27 mouse cellular contexts compared by ENCODE assay signal in the genomic region with DNA sequence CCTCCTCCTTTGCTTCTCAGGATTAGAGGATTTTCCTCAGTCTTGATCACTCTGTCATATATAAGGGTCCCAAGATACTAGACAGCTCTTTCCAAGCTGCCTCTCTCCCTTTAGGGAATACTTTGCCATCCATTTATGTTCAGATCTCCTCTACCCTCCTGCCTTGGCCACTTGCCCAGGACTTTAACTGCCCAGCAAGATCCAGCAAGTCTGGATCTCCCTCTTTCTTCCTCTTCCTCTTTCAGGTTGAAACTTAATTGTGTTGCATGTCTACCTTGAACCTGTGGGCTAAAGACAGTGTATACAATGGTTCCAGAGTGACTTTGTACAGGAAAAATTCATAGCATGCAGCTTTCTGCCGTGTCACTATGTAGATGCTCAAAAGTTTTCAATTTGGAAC. TPM values are rescaled to one million over a fixed set of nuclear protein-coding genes. Genes with fewer than 3 reads are reported as not detected.
A peak's percentile ranks its signal among the peaks of the same experiment; 100 is the strongest.
DNase-seq lines count a peak whose midpoint lies in the region; ATAC-seq and TF ChIP-seq lines count a peak whose summit lies in the region.
"Had no signal": no experiment of that assay in that cellular context is flagged by ENCODE, and none has a peak within 500 bp of the region (broad histone marks: within the 10 kb centered on the region; RNA-seq: fewer than 3 reads in every experiment).

No protein-coding gene starts in this region.

- no peak overlapping the region for H3K27ac ChIP-seq in kidney, embryonic 14.5 days (ENCODE audit: low read depth, low read length)
- H3K27ac ChIP-seq: embryonic facial prominence, embryonic 10.5 days; hindbrain, postnatal 0 days; limb, embryonic 10.5 days; neural tube, embryonic 13.5 days had no signal

- no peak for TF ChIP-seq CTCF in lung, adult 2 months (IDR thresholded peaks at IDR 0.05; ENCODE audit: insufficient read depth, low read length)

- H3K4me1 ChIP-seq in kidney, embryonic 14.5 days (ENCODE audit: control insufficient read depth, insufficient read depth, low read length) = peaks cover 21% of the 10 kb centered on the region
- peaks cover 28% of the 10 kb centered on the region for H3K4me1 ChIP-seq in lung, adult 2 months (ENCODE audit: control insufficient read depth, insufficient read depth, low read length)

- no peaks in the 10 kb centered on the region for H3K36me3 ChIP-seq in kidney, embryonic 14.5 days (ENCODE audit: control insufficient read depth, insufficient read depth, low read length)
- H3K36me3 ChIP-seq: embryonic facial prominence, embryonic 10.5 days; heart, embryonic 12.5 days; limb, embryonic 10.5 days; neural tube, embryonic 13.5 days had no signal

- peak; percentile 34 for DNase-seq in kidney, adult 18-20 months
- DNase-seq in lung, postnatal 36 days = peak; percentile 43
- DNase-seq in lung, adult 2 months = no peak
- peak; percentile 17 for DNase-seq in NIH3T3 (ENCODE audit: low read depth)
- DNase-seq in kidney, postnatal 36 days = peak; percentile 48 to 64
- DNase-seq in right cerebral cortex, postnatal 25 days = no peak
- DNase-seq: adrenal gland, adult 8-10 months; cerebellum, adult 11-12 months; heart, postnatal 10 days; liver; retina, postnatal 1 day; thymus, postnatal 14 days had no signal

- WGBS in kidney, embryonic 14.5 days = 96% methylated on average over 1 of the region's 1 CpGs
- WGBS in lung, adult 2 months = 76% methylated on average over 1 of the region's 1 CpGs

- ATAC-seq in kidney, embryonic 14.5 days (ENCODE audit: low FRiP score, low TSS enrichment) = no peak
- ATAC-seq: CD4-positive, CD25-positive, alpha-beta regulatory T cell, adult 4 months; hindbrain, postnatal 0 days; intestine, embryonic 16.5 days; midbrain, embryonic 16.5 days had no signal

- H3K9ac ChIP-seq in kidney, embryonic 14.5 days (ENCODE audit: low read depth, low read length) = no peak overlapping the region
- H3K9ac ChIP-seq: heart, embryonic 12.5 days; neural tube, embryonic 13.5 days had no signal

- H3K4me3 ChIP-seq in kidney, embryonic 14.5 days (ENCODE audit: low read length) = no peak overlapping the region
- H3K4me3 ChIP-seq in lung, adult 2 months (replicated peaks; ENCODE audit: extremely low read depth, low read depth, low read length) = no peak overlapping the region
- H3K4me3 ChIP-seq: embryonic facial prominence, embryonic 10.5 days; heart, embryonic 12.5 days; limb, embryonic 10.5 days; myocyte; neural tube, embryonic 13.5 days had no signal

- H3K27me3 ChIP-seq in kidney, embryonic 14.5 days (ENCODE audit: control insufficient read depth, insufficient read depth, low read length) = no peaks in the 10 kb centered on the region
- H3K27me3 ChIP-seq: heart, embryonic 12.5 days; neural tube, embryonic 13.5 days had no signal

- H3K9me3 ChIP-seq in kidney, embryonic 14.5 days (ENCODE audit: control insufficient read depth, low read length) = no peaks in the 10 kb centered on the region
- H3K9me3 ChIP-seq: embryonic facial prominence, embryonic 10.5 days; heart, embryonic 12.5 days; limb, embryonic 10.5 days; neural tube, embryonic 13.5 days had no signal

- TF ChIP-seq POLR2A in lung, adult 2 months (IDR thresholded peaks at IDR 0.05; ENCODE audit: borderline replicate concordance, extremely low read depth, low read depth, low read length) = no peak

- no peak overlapping the region for H3K4me2 ChIP-seq in kidney, embryonic 14.5 days (replicated peaks; ENCODE audit: low read depth, low read length)
- H3K4me2 ChIP-seq: heart, embryonic 12.5 days; neural tube, embryonic 13.5 days had no signal

RNA-seq across cellular contexts. Expression of gene Stx7, which starts 19.8 kb away (rescaled TPM):
- 67.8 and 95.5 TPM in 2 replicates for polyA plus RNA-seq in kidney, embryonic 14.5 days (2014; fragmentation: Nextera tagmentation; extraction: Ambion mirVana)
- 91.9 and 97.8 TPM in 2 replicates for polyA plus RNA-seq in lung, adult 2 months (2012; rRNA removed)

RNA-seq across cellular contexts. Expression of gene Moxd1, which starts 54.5 kb away (rescaled TPM):
- polyA plus RNA-seq in kidney, embryonic 14.5 days (2014; fragmentation: Nextera tagmentation; extraction: Ambion mirVana) = 18.1 and 29.7 TPM in 2 replicates
- 1.3 and 1.9 TPM in 2 replicates for polyA plus RNA-seq in lung, adult 2 months (2012; rRNA removed)
- polyA plus RNA-seq: CD4-positive, CD25-positive, alpha-beta regulatory T cell, adult 4 months; myocyte had no signal

RNA-seq across cellular contexts. Expression of gene Taar9, which starts 59.5 kb away (rescaled TPM):
- polyA plus RNA-seq in kidney, embryonic 14.5 days (2014; fragmentation: Nextera tagmentation; extraction: Ambion mirVana) = not detected in 2 replicates
- polyA plus RNA-seq in lung, adult 2 months (2012; rRNA removed) = not detected in 2 replicates
- polyA plus RNA-seq: CD4-positive, CD25-positive, alpha-beta regulatory T cell, adult 4 months; cortical plate, adult 2 months; embryonic facial prominence, embryonic 10.5 days; forebrain, embryonic 11.5 days; heart, embryonic 12.5 days; hindbrain, embryonic 11.5 days; hindbrain, postnatal 0 days; intestine, embryonic 16.5 days; limb, embryonic 10.5 days; liver, embryonic 16.5 days; midbrain, embryonic 16.5 days; myocyte; neural tube, embryonic 13.5 days; stomach, embryonic 14.5 days had no signal

Comparison
In these comparisons a context has a peak if more than half of its experiments do, and no peak if none do; other contexts are left out.
1. DNase-seq: peak in kidney, adult 18-20 months (single experiment), lung, postnatal 36 days (single experiment), NIH3T3 (single experiment) and kidney, postnatal 36 days (2 of 2); none in lung, adult 2 months (single experiment) and right cerebral cortex, postnatal 25 days (single experiment).